Mouse (Mus musculus) CH12.LX (cell line): ENCODE measurements around the gene Dnajc4. TPM values are rescaled to one million over a fixed set of nuclear protein-coding genes. Genes with fewer than 3 reads are reported as not detected.

Experiments
- DNase-seq: peaks from one replicate; pipeline ENCODE4 v3.0.0-alpha.2; 2013; ENCODE audit errors: extremely low read depth
- H3K27ac ChIP-seq: 2 replicates; pipeline ENCODE4 v1.5.1; 2012; ENCODE audit warnings: low read depth, mild to moderate bottlenecking, control low read depth, moderate library complexity; ENCODE audit not compliant: insufficient read depth
- H3K27me3 ChIP-seq: replicated peaks from 2 replicates; pipeline ENCODE3; 2012; ENCODE audit warnings: inconsistent platforms
- H3K36me3 ChIP-seq, 2 experiments: replicated peaks in 1 of 2; 2 replicates each; pipeline versions ENCODE3 to v1.6.1; 2012; ENCODE audit warnings: inconsistent platforms in 1 of 2, low read length in 1 of 2, mild to moderate bottlenecking in 1 of 2, mixed read lengths in 1 of 2, moderate library complexity in 1 of 2; ENCODE audit not compliant: control insufficient read depth in 1 of 2, insufficient read depth in 1 of 2
- H3K4me1 ChIP-seq, 2 experiments: 2 replicates each; pipeline ENCODE4 v1.6.1; 2012; ENCODE audit warnings: inconsistent platforms in 1 of 2, moderate library complexity in 1 of 2; ENCODE audit not compliant: insufficient read depth in 2 of 2, control insufficient read depth in 1 of 2
- H3K4me2 ChIP-seq: 2 replicates; pipeline ENCODE4 v1.6.1; 2012; ENCODE audit warnings: low read depth, mild to moderate bottlenecking, control low read depth; ENCODE audit not compliant: poor library complexity, insufficient read depth, severe bottlenecking
- H3K4me3 ChIP-seq, 3 experiments: fragments of 150-350 bp in 1 of 3; sonication (generic) in 1 of 3; replicated peaks in 1 of 3; 2 replicates each; pipeline versions ENCODE3 to v1.5.1; 2011 to 2012; ENCODE audit warnings: low read depth in 2 of 3, low read length in 2 of 3, mild to moderate bottlenecking in 2 of 3, moderate library complexity in 2 of 3, control low read depth in 1 of 3, improper control_type of control experiment in 1 of 3, inconsistent platforms in 1 of 3, mixed read lengths in 1 of 3; ENCODE audit not compliant: poor library complexity in 1 of 3
- H3K79me2 ChIP-seq: replicated peaks from 2 replicates; pipeline ENCODE4 v1.6.1; 2012; ENCODE audit warnings: mild to moderate bottlenecking, moderate library complexity; ENCODE audit not compliant: control insufficient read depth, poor library complexity, insufficient read depth, severe bottlenecking; ENCODE audit errors: extremely low read depth
- H3K9ac ChIP-seq: 2 replicates; pipeline ENCODE4 v1.6.1; 2012; ENCODE audit warnings: low read depth, mild to moderate bottlenecking, control low read depth, moderate library complexity; ENCODE audit not compliant: insufficient read depth
- H3K9me3 ChIP-seq: replicated peaks from 2 replicates; pipeline ENCODE3; 2012; ENCODE audit warnings: low read length, inconsistent platforms, mixed read lengths
- CHD2 ChIP-seq: IDR thresholded peaks from 2 replicates; pipeline ENCODE4 v1.6.1; 2011; ENCODE audit warnings: low read length, improper control_type of control experiment
- CTCF ChIP-seq, 2 experiments: IDR thresholded peaks in 1 of 2; conservative IDR thresholded peaks in 1 of 2; 2 replicates each; pipeline ENCODE4 v1.5.1; 2011 to 2012; ENCODE audit warnings: low read depth in 2 of 2, low read length in 2 of 2, improper control_type of control experiment in 1 of 2, inconsistent platforms in 1 of 2, mild to moderate bottlenecking in 1 of 2, moderate library complexity in 1 of 2
- ELF1 ChIP-seq: IDR thresholded peaks from 2 replicates; pipeline ENCODE4 v1.6.1; 2014; ENCODE audit warnings: low read depth, mild to moderate bottlenecking, inconsistent platforms, low read length, improper control_type of control experiment
- EP300 ChIP-seq: IDR thresholded peaks from 2 replicates; pipeline ENCODE4 v1.6.1; 2011; ENCODE audit warnings: low read length, improper control_type of control experiment
- ETS1 ChIP-seq: conservative IDR thresholded peaks from 2 replicates; pipeline ENCODE4 v1.6.1; 2012; ENCODE audit warnings: low read depth, mild to moderate bottlenecking, inconsistent platforms, low read length, improper control_type of control experiment, moderate library complexity
- GABPA ChIP-seq: IDR thresholded peaks from 2 replicates; pipeline ENCODE4 v1.6.1; 2012; ENCODE audit warnings: low read depth, low read length, improper control_type of control experiment, inconsistent platforms; ENCODE audit not compliant: insufficient replicate concordance
- JUND ChIP-seq: conservative IDR thresholded peaks from 2 replicates; pipeline ENCODE4 v1.6.1; 2011; ENCODE audit warnings: low read depth, low read length, improper control_type of control experiment
- MAFK ChIP-seq: IDR thresholded peaks from 2 replicates; pipeline ENCODE4 v1.6.1; 2011; ENCODE audit warnings: low read length, improper control_type of control experiment; ENCODE audit not compliant: insufficient replicate concordance
- MEF2A ChIP-seq: IDR thresholded peaks from 2 replicates; pipeline ENCODE4 v1.6.1; 2014; ENCODE audit warnings: low read depth, mild to moderate bottlenecking, inconsistent platforms, low read length, improper control_type of control experiment, borderline replicate concordance
- MYC ChIP-seq: IDR thresholded peaks from 2 replicates; pipeline ENCODE4 v1.6.1; 2011; ENCODE audit warnings: low read depth, mild to moderate bottlenecking, improper control_type of control experiment, low read length
- NRF1 ChIP-seq: IDR thresholded peaks from 2 replicates; pipeline ENCODE4 v1.6.1; 2014; ENCODE audit warnings: low read depth, mild to moderate bottlenecking, inconsistent platforms, low read length, improper control_type of control experiment, moderate library complexity
- POLR2A ChIP-seq: IDR thresholded peaks from 2 replicates; pipeline ENCODE4 v1.6.1; 2011; ENCODE audit warnings: low read depth, mild to moderate bottlenecking, improper control_type of control experiment, low read length
- RAD21 ChIP-seq: IDR thresholded peaks from 2 replicates; pipeline ENCODE4 v1.6.1; 2011; ENCODE audit warnings: low read depth, mild to moderate bottlenecking, low read length, improper control_type of control experiment, moderate library complexity
- TCF12 ChIP-seq: IDR thresholded peaks from 2 replicates; pipeline ENCODE4 v1.6.1; 2014; ENCODE audit warnings: low read depth, mild to moderate bottlenecking, inconsistent platforms, low read length, improper control_type of control experiment
- ZC3H11A ChIP-seq: IDR thresholded peaks from 2 replicates; pipeline ENCODE4 v1.6.1; 2012; ENCODE audit warnings: low read depth, mild to moderate bottlenecking, inconsistent platforms, low read length, improper control_type of control experiment
- ZKSCAN1 ChIP-seq: IDR thresholded peaks from 2 replicates; pipeline ENCODE4 v1.6.1; 2012; ENCODE audit warnings: low read depth, inconsistent platforms, low read length, improper control_type of control experiment, borderline replicate concordance
- ZMIZ1 ChIP-seq: IDR thresholded peaks from 2 replicates; pipeline ENCODE4 v1.6.1; 2012; ENCODE audit warnings: low read depth, mild to moderate bottlenecking, inconsistent platforms, low read length, improper control_type of control experiment
- dilution Hi-C: fragments of 300-500 bp; cut with MboI; formaldehyde crosslinking; loops from 2 replicates; pipeline ENCODE4 v1.14.3; 2020; ENCODE audit warnings: low sequenced_read_pairs; ENCODE audit not compliant: extremely low pct_unique_long_range_greater_than_20kb, extremely low pct_ligation_motif_present
- in situ Hi-C: fragments of 300-500 bp; cut with MboI; formaldehyde crosslinking; loops from 3 replicates; pipeline ENCODE4 v1.14.3; 2019; ENCODE audit warnings: low sequenced_read_pairs, low pct_ligation_motif_present, low pct_unique_long_range_greater_than_20kb, mixed read lengths
- polyA plus RNA-seq: library from polyadenylated mRNA; unstranded; fragments of >175 nt; gene quantifications from 2 replicates; pipeline ENCODE4 v1.2.1, GENCODE M21; 2012; ENCODE audit warnings: low read depth; ENCODE audit not compliant: insufficient read length
- total RNA-seq, 2 experiments: library from RNA; depleted of rRNA; stranded (reverse); fragments of 300-350 nt in 1 of 2; fragments of >200 nt in 1 of 2; gene quantifications; 2 replicates each; pipeline ENCODE4 v1.2.3; 2012 to 2014

Gene Dnajc4
- total and polyA plus RNA-seq, 3 experiments, result 6.2 to 13.9 (median 11.2) TPM

DNA sequence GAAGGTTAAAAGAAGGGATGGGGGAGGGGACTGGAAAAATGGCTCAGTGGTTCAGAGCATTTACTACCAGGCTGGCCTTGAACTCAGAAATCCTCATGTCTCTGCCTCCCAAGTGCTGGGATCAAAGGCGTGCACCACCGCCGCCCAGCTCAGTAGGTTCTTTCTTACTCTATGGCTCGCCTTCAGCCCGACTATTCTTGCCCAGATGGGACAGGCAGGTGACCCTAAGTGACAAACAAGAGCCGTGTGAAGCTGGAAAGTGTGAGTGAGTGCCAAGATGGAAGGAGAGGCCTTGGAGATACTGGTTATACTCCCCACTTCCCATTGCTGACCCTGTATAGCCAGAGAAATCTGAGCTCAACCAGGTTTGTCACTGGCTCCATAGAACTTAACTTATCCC is 48.7 kb downstream of the Dnajc4 start:
- Histone ChIP-seq H3K27me3 (no peaks in the 10 kb centered on the region), H3K36me3 (peaks cover 0 to 31% of the 10 kb centered on the region in 2 experiments), H3K27ac (no peak overlapping the region), H3K9me3 (no peaks in the 10 kb centered on the region), H3K4me1 (peaks cover 9 to 31% of the 10 kb centered on the region in 2 experiments), H3K4me2 (no peak overlapping the region), H3K9ac (no peak overlapping the region), H3K4me3 (no peak overlapping the region), H3K79me2 (no peaks in the 10 kb centered on the region)
- TF ChIP-seq CHD2, result no peak
- dilution Hi-C loops, result no loop called here
- no peak for DNase-seq
- in situ Hi-C loops, result no loop called here

GRCm38 (mm10) chr19:6942764-6943163 is 49.6 kb downstream of the Dnajc4 start:
- DNase-seq, result no peak
- dilution Hi-C loops, result no loop called here
- Histone ChIP-seq H3K4me2 (peak overlapping the region; percentile 85), H3K79me2 (no peaks in the 10 kb centered on the region), H3K27me3 (no peaks in the 10 kb centered on the region), H3K27ac (peak overlapping the region; percentile 13; the same call in 1 of the 2 replicates), H3K4me3 (peak overlapping the region; percentile 41 to 77 (median 59)), H3K36me3 (peaks cover 0 to 32% of the 10 kb centered on the region in 2 experiments), H3K9ac (peak overlapping the region; percentile 81), H3K9me3 (no peaks in the 10 kb centered on the region), H3K4me1 (peaks cover 6 to 25% of the 10 kb centered on the region in 2 experiments)
- in situ Hi-C loops, result no loop called here
- TF ChIP-seq RAD21, result no peak
- TF ChIP-seq TCF12, result no peak
- TF ChIP-seq GABPA, result no peak
- no peak for TF ChIP-seq ZKSCAN1
- TF ChIP-seq ZC3H11A, result no peak
- no peak for TF ChIP-seq POLR2A
- TF ChIP-seq ETS1, result no peak
- no peak for TF ChIP-seq EP300
- no peak for TF ChIP-seq CTCF (conservative IDR thresholded peaks at IDR 0.05 in 1 of 2, IDR thresholded peaks at IDR 0.05 in 1 of 2; ENCODE audit: low read depth in 2 of 2, low read length in 2 of 2)
- no peak for TF ChIP-seq MYC
- no peak for TF ChIP-seq NRF1
- TF ChIP-seq ZMIZ1, result no peak
- no peak for TF ChIP-seq MEF2A
- TF ChIP-seq MAFK, result no peak
- no peak for TF ChIP-seq ELF1
- TF ChIP-seq JUND, result no peak
